Mouse (Mus musculus) thymus, adult 2 months (tissue): Measurements from ENCODE around the gene Col11a2.

Experiments used
- CTCF ChIP-seq: fragments of 200-500 bp; IDR thresholded peaks from 2 replicates; pipeline ENCODE4 v1.5.1; 2012; ENCODE audit warnings: mild to moderate bottlenecking, control low read depth, low read length, moderate library complexity, borderline replicate concordance; ENCODE audit not compliant: control insufficient read depth, poor library complexity, insufficient read depth; ENCODE audit errors: extremely low read depth
- POLR2A ChIP-seq: fragments of 200-500 bp; IDR thresholded peaks from 2 replicates; pipeline ENCODE4 v1.6.1; 2012; ENCODE audit warnings: mild to moderate bottlenecking, low read length, control low read depth, moderate library complexity; ENCODE audit not compliant: control insufficient read depth, poor library complexity, insufficient read depth; ENCODE audit errors: extremely low read depth

DNA sequence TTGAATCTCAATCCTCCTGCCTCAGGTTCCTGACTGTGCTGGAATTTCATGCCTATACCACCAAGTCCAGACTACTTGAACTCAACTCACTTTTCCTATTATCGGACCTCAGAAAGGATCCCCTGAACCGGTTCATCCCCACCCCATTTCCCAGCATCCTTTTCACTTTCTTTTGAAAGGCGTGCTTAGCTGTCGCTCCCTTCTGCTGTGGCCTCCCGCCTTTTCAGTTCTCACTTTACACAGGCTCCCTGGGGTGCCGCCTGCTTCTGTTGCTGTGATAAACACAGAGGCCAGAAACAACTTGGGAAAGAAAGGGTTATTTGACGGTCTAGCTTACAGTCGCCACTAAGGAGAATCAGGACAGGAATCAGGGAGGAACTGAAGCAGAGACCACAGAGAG lies 43.9 kb downstream of the Col11a2 start:
- TF ChIP-seq CTCF (no peak), POLR2A (no peak)
